Mouse (Mus musculus): ENCODE measurements around the gene Selenof. TPM values are rescaled to one million over a fixed set of nuclear protein-coding genes. Genes with fewer than 3 reads are reported as not detected.

The Selenof gene
- polyA plus RNA-seq, 1 experiment from 2014 or later: 538 TPM

GRCm38 (mm10) chr3:144556625-144557324 is 13.3 kb upstream of the Selenof start:
- no peak overlapping the region for H3K27ac ChIP-seq (ENCODE audit: low read length)
- H3K9ac ChIP-seq (replicated peaks; ENCODE audit: low read depth, low read length): peak overlapping the region; percentile 52
- H3K4me1 ChIP-seq (replicated peaks; ENCODE audit: control insufficient read depth, insufficient read depth, low read length): peaks cover 27% of the 10 kb centered on the region
- peak overlapping the region; percentile 14 for H3K4me3 ChIP-seq (replicated peaks; ENCODE audit: low read length)
- no peaks in the 10 kb centered on the region for H3K27me3 ChIP-seq (replicated peaks; ENCODE audit: control insufficient read depth, insufficient read depth, low read length)
- H3K4me2 ChIP-seq (ENCODE audit: low read length): peak overlapping the region; percentile 51
- ATAC-seq: 0 out of 2 replicates have a peak, but pooled peaks have one; percentile 27
- WGBS: 5% methylated on average over 16 of the region's 16 CpGs
- H3K9me3 ChIP-seq (ENCODE audit: control insufficient read depth, low read length): no peaks in the 10 kb centered on the region
- H3K36me3 ChIP-seq (ENCODE audit: control insufficient read depth, insufficient read depth): no peaks in the 10 kb centered on the region

- H3K9me3 ChIP-seq (ENCODE audit: control insufficient read depth, low read length): no peaks in the 10 kb centered on the region
- no peaks in the 10 kb centered on the region for H3K36me3 ChIP-seq (ENCODE audit: control insufficient read depth, insufficient read depth)
- no peak overlapping the region for H3K4me3 ChIP-seq (replicated peaks; ENCODE audit: low read length)
- ATAC-seq: peak; percentile 39
- peak overlapping the region; percentile 46 for H3K27ac ChIP-seq (ENCODE audit: low read length)
- peaks cover 27% of the 10 kb centered on the region for H3K4me1 ChIP-seq (replicated peaks; ENCODE audit: control insufficient read depth, insufficient read depth, low read length)
- H3K4me2 ChIP-seq (ENCODE audit: low read length): peak overlapping the region; percentile 27; the same call in 1 of the 2 replicates
- no peak overlapping the region for H3K9ac ChIP-seq (replicated peaks; ENCODE audit: low read depth, low read length)
- no peaks in the 10 kb centered on the region for H3K27me3 ChIP-seq (replicated peaks; ENCODE audit: control insufficient read depth, insufficient read depth, low read length)
- WGBS: 33% methylated on average over 5 of the region's 5 CpGs
These were observed 11.8 kb upstream of the Selenof start for GRCm38 (mm10) chr3:144558274-144558673.

- no peak for ATAC-seq
- no peaks in the 10 kb centered on the region for H3K9me3 ChIP-seq (ENCODE audit: control insufficient read depth, low read length)
- WGBS: 64% methylated on average over 22 of the region's 22 CpGs
- no peak overlapping the region for H3K4me2 ChIP-seq (ENCODE audit: low read length)
- no peak overlapping the region for H3K9ac ChIP-seq (replicated peaks; ENCODE audit: low read depth, low read length)
- H3K27me3 ChIP-seq (replicated peaks; ENCODE audit: control insufficient read depth, insufficient read depth, low read length): no peaks in the 10 kb centered on the region
- H3K27ac ChIP-seq (ENCODE audit: low read length): no peak overlapping the region
- no peak overlapping the region for H3K4me3 ChIP-seq (replicated peaks; ENCODE audit: low read length)
- peaks cover 14% of the 10 kb centered on the region for H3K4me1 ChIP-seq (replicated peaks; ENCODE audit: control insufficient read depth, insufficient read depth, low read length)
- H3K36me3 ChIP-seq (ENCODE audit: control insufficient read depth, insufficient read depth): no peaks in the 10 kb centered on the region
These were observed 8.4 kb upstream of the Selenof start for GRCm38 (mm10) chr3:144561511-144562250.

GRCm38 (mm10) chr3:144563916-144564315 is 6.2 kb upstream of the Selenof start:
- ATAC-seq: no peak
- no peak overlapping the region for H3K4me2 ChIP-seq (ENCODE audit: low read length)
- no peak overlapping the region for H3K4me3 ChIP-seq (replicated peaks; ENCODE audit: low read length)
- H3K9me3 ChIP-seq (ENCODE audit: control insufficient read depth, low read length): no peaks in the 10 kb centered on the region
- no peak overlapping the region for H3K27ac ChIP-seq (ENCODE audit: low read length)
- H3K4me1 ChIP-seq (replicated peaks; ENCODE audit: control insufficient read depth, insufficient read depth, low read length): peaks cover 12% of the 10 kb centered on the region
- WGBS: 81% methylated on average over 7 of the region's 7 CpGs
- H3K36me3 ChIP-seq (ENCODE audit: control insufficient read depth, insufficient read depth): no peaks in the 10 kb centered on the region
- H3K9ac ChIP-seq (replicated peaks; ENCODE audit: low read depth, low read length): no peak overlapping the region
- H3K27me3 ChIP-seq (replicated peaks; ENCODE audit: control insufficient read depth, insufficient read depth, low read length): no peaks in the 10 kb centered on the region

GRCm38 (mm10) chr3:144565212-144565611 is 4.9 kb upstream of the Selenof start:
- Histone ChIP-seq H3K4me1 (replicated peaks; ENCODE audit: control insufficient read depth, insufficient read depth, low read length) (peaks cover 10% of the 10 kb centered on the region), H3K9me3 (ENCODE audit: control insufficient read depth, low read length) (no peaks in the 10 kb centered on the region), H3K36me3 (ENCODE audit: control insufficient read depth, insufficient read depth) (no peaks in the 10 kb centered on the region), H3K4me3 (replicated peaks; ENCODE audit: low read length) (no peak overlapping the region), H3K27me3 (replicated peaks; ENCODE audit: control insufficient read depth, insufficient read depth, low read length) (no peaks in the 10 kb centered on the region), H3K9ac (replicated peaks; ENCODE audit: low read depth, low read length) (no peak overlapping the region), H3K27ac (ENCODE audit: low read length) (no peak overlapping the region), H3K4me2 (ENCODE audit: low read length) (no peak overlapping the region)
- 75% methylated on average over 7 of the region's 7 CpGs for WGBS
- ATAC-seq: no peak

- peak overlapping the region; percentile 73 for H3K4me3 ChIP-seq (replicated peaks; ENCODE audit: low read length)
- H3K27me3 ChIP-seq (replicated peaks; ENCODE audit: control insufficient read depth, insufficient read depth, low read length): no peaks in the 10 kb centered on the region
- peaks cover 20% of the 10 kb centered on the region for H3K4me1 ChIP-seq (replicated peaks; ENCODE audit: control insufficient read depth, insufficient read depth, low read length)
- 0% methylated on average over 21 of the region's 21 CpGs for WGBS
- H3K9me3 ChIP-seq (ENCODE audit: control insufficient read depth, low read length): no peaks in the 10 kb centered on the region
- ATAC-seq: no peak
- H3K9ac ChIP-seq (replicated peaks; ENCODE audit: low read depth, low read length): peak overlapping the region; percentile 86
- peak overlapping the region; percentile 68 for H3K4me2 ChIP-seq (ENCODE audit: low read length)
- H3K27ac ChIP-seq (ENCODE audit: low read length): no peak overlapping the region
- no peaks in the 10 kb centered on the region for H3K36me3 ChIP-seq (ENCODE audit: control insufficient read depth, insufficient read depth)
These were observed 1.2 kb upstream of the Selenof start for GRCm38 (mm10) chr3:144568861-144569361.

GRCm38 (mm10) chr3:144569401-144569971 is 618 bp upstream of the Selenof start:
- Histone ChIP-seq H3K27me3 (replicated peaks; ENCODE audit: control insufficient read depth, insufficient read depth, low read length) (no peaks in the 10 kb centered on the region), H3K9me3 (ENCODE audit: control insufficient read depth, low read length) (no peaks in the 10 kb centered on the region), H3K9ac (replicated peaks; ENCODE audit: low read depth, low read length) (peak overlapping the region; percentile 86), H3K4me3 (replicated peaks; ENCODE audit: low read length) (peak overlapping the region; percentile 73), H3K27ac (ENCODE audit: low read length) (peak overlapping the region; percentile 92), H3K4me1 (replicated peaks; ENCODE audit: control insufficient read depth, insufficient read depth, low read length) (peaks cover 20% of the 10 kb centered on the region), H3K36me3 (ENCODE audit: control insufficient read depth, insufficient read depth) (no peaks in the 10 kb centered on the region), H3K4me2 (ENCODE audit: low read length) (peak overlapping the region; percentile 68)
- under 1% methylated on average over 46 of the region's 47 CpGs for WGBS
- ATAC-seq: peak; percentile 18

- Histone ChIP-seq H3K36me3 (ENCODE audit: control insufficient read depth, insufficient read depth) (no peaks in the 10 kb centered on the region), H3K27ac (ENCODE audit: low read length) (peak overlapping the region; percentile 98), H3K27me3 (replicated peaks; ENCODE audit: control insufficient read depth, insufficient read depth, low read length) (no peaks in the 10 kb centered on the region), H3K4me2 (ENCODE audit: low read length) (peak overlapping the region; percentile 65), H3K9ac (replicated peaks; ENCODE audit: low read depth, low read length) (peak overlapping the region; percentile 85), H3K4me3 (replicated peaks; ENCODE audit: low read length) (peak overlapping the region; percentile 73), H3K9me3 (ENCODE audit: control insufficient read depth, low read length) (no peaks in the 10 kb centered on the region), H3K4me1 (replicated peaks; ENCODE audit: control insufficient read depth, insufficient read depth, low read length) (peaks cover 18% of the 10 kb centered on the region)
- no peak for ATAC-seq
- 1% methylated on average over 25 of the region's 25 CpGs for WGBS
These were observed 848 bp downstream of the Selenof start for GRCm38 (mm10) chr3:144570816-144571487.

GRCm38 (mm10) chr3:144574256-144574655 is 4.2 kb downstream of the Selenof start:
- Histone ChIP-seq H3K27me3 (replicated peaks; ENCODE audit: control insufficient read depth, insufficient read depth, low read length) (no peaks in the 10 kb centered on the region), H3K4me2 (ENCODE audit: low read length) (no peak overlapping the region), H3K4me3 (replicated peaks; ENCODE audit: low read length) (no peak overlapping the region), H3K27ac (ENCODE audit: low read length) (no peak overlapping the region), H3K9ac (replicated peaks; ENCODE audit: low read depth, low read length) (no peak overlapping the region), H3K9me3 (ENCODE audit: control insufficient read depth, low read length) (no peaks in the 10 kb centered on the region), H3K36me3 (ENCODE audit: control insufficient read depth, insufficient read depth) (peaks cover 9% of the 10 kb centered on the region; the same call in 1 of the 2 replicates), H3K4me1 (replicated peaks; ENCODE audit: control insufficient read depth, insufficient read depth, low read length) (peaks cover 10% of the 10 kb centered on the region)
- ATAC-seq: no peak
- 77% methylated on average over 7 of the region's 7 CpGs for WGBS

Measured in forebrain, embryonic 16.5 days (tissue).